In the genomic region with DNA sequence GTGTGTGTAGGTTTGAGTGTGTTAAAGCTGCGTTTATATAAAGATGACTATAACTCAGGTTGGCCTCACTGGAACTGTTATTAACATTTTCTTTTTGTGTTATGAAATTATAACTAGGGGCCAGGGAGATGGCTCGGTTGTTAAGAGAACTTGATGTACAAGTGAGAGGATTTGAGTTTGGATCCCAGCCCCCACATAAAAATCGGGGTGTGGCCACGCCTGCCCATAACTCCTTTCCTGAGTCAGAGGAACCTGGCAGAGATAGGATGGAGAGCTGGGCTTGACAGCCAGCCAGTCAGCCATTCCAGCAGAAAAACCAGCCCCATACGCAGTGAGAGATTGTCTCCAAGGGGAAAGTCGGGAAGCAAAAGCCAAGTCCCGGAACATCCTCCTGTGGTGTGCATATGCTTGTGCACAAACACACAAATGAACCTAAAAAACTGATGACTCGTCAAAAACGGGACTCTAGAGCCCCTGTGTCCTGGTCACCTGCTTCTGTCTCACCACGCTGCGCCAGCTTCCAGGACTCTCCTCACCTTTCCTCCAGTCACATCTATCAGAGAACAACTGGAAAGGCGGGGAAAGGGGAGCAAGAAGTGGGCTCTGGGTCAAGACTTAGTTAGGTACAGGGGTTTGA, we compare ENCODE assay signal across 9 mouse cellular contexts.
DNase-seq lines count a peak whose midpoint lies in the region; ATAC-seq and TF ChIP-seq lines count a peak whose summit lies in the region.
"Had no signal": no experiment of that assay in that cellular context is flagged by ENCODE, and none has a peak within 500 bp of the region (broad histone marks: within the 10 kb centered on the region; RNA-seq: fewer than 3 reads in every experiment).

No protein-coding gene starts in this region.

- TF ChIP-seq CTCF in stomach, postnatal 0 days (IDR thresholded peaks at IDR 0.05; ENCODE audit: low read depth): no peak

- no peaks in the 10 kb centered on the region for H3K9me3 ChIP-seq in forebrain, embryonic 12.5 days
- H3K9me3 ChIP-seq in forebrain, embryonic 15.5 days: no peaks in the 10 kb centered on the region
- no peaks in the 10 kb centered on the region for H3K9me3 ChIP-seq in lung, embryonic 15.5 days
- H3K9me3 ChIP-seq in limb, embryonic 12.5 days: no peaks in the 10 kb centered on the region
- no peaks in the 10 kb centered on the region for H3K9me3 ChIP-seq in stomach, postnatal 0 days (ENCODE audit: control insufficient read depth, low read length)
- H3K9me3 ChIP-seq: liver, embryonic 13.5 days had no signal

- TF ChIP-seq EP300 in stomach, postnatal 0 days (optimal IDR thresholded peaks at IDR 0.05): no peak

- H3K36me3 ChIP-seq in forebrain, embryonic 12.5 days (replicated peaks): no peaks in the 10 kb centered on the region
- H3K36me3 ChIP-seq in forebrain, embryonic 15.5 days: no peaks in the 10 kb centered on the region
- H3K36me3 ChIP-seq in lung, embryonic 15.5 days: no peaks in the 10 kb centered on the region
- no peaks in the 10 kb centered on the region for H3K36me3 ChIP-seq in limb, embryonic 12.5 days
- H3K36me3 ChIP-seq in stomach, postnatal 0 days (ENCODE audit: control insufficient read depth, insufficient read depth, low read length): no peaks in the 10 kb centered on the region
- H3K36me3 ChIP-seq: liver, embryonic 13.5 days had no signal

- H3K4me3 ChIP-seq in forebrain, embryonic 12.5 days (replicated peaks): no peak overlapping the region
- H3K4me3 ChIP-seq in forebrain, embryonic 15.5 days: no peak overlapping the region
- H3K4me3 ChIP-seq in lung, embryonic 15.5 days: peak overlapping the region; percentile 43; the same call in 1 of the 2 replicates
- H3K4me3 ChIP-seq in limb, embryonic 12.5 days (replicated peaks): no peak overlapping the region
- no peak overlapping the region for H3K4me3 ChIP-seq in stomach, postnatal 0 days (ENCODE audit: low read depth, low read length)

- H3K4me1 ChIP-seq in forebrain, embryonic 12.5 days: peaks cover 13% of the 10 kb centered on the region
- H3K4me1 ChIP-seq in forebrain, embryonic 15.5 days: peaks cover 23% of the 10 kb centered on the region
- H3K4me1 ChIP-seq in lung, embryonic 15.5 days: peaks cover 16% of the 10 kb centered on the region
- H3K4me1 ChIP-seq in limb, embryonic 12.5 days (replicated peaks): peaks cover 10% of the 10 kb centered on the region
- H3K4me1 ChIP-seq in stomach, postnatal 0 days (replicated peaks; ENCODE audit: control insufficient read depth, insufficient read depth): peaks cover 7% of the 10 kb centered on the region

- 49% methylated on average over 12 of the region's 12 CpGs for WGBS in forebrain, embryonic 12.5 days
- 57% methylated on average over 12 of the region's 12 CpGs for WGBS in forebrain, embryonic 15.5 days
- WGBS in lung, embryonic 15.5 days: 38% methylated on average over 12 of the region's 12 CpGs
- WGBS in limb, embryonic 12.5 days: 51% methylated on average over 12 of the region's 12 CpGs
- 30% methylated on average over 12 of the region's 12 CpGs for WGBS in stomach, postnatal 0 days

- H3K27me3 ChIP-seq in forebrain, embryonic 12.5 days: peaks cover 58% of the 10 kb centered on the region
- H3K27me3 ChIP-seq in forebrain, embryonic 15.5 days: peaks cover 15% of the 10 kb centered on the region; the same call in 1 of the 2 replicates
- peaks cover 43% of the 10 kb centered on the region for H3K27me3 ChIP-seq in lung, embryonic 15.5 days
- peaks cover 61% of the 10 kb centered on the region for H3K27me3 ChIP-seq in limb, embryonic 12.5 days
- no peaks in the 10 kb centered on the region; the same call in 1 of the 2 replicates for H3K27me3 ChIP-seq in stomach, postnatal 0 days (ENCODE audit: control insufficient read depth, insufficient read depth, low read length)

- no peak overlapping the region for H3K27ac ChIP-seq in forebrain, embryonic 12.5 days
- H3K27ac ChIP-seq in forebrain, embryonic 15.5 days (replicated peaks): no peak overlapping the region
- H3K27ac ChIP-seq in lung, embryonic 15.5 days: no peak overlapping the region
- H3K27ac ChIP-seq in limb, embryonic 12.5 days: no peak overlapping the region
- H3K27ac ChIP-seq in stomach, postnatal 0 days (replicated peaks): no peak overlapping the region
- H3K27ac ChIP-seq: liver, embryonic 13.5 days had no signal

- peak overlapping the region; percentile 87; the same call in 1 of the 2 replicates for H3K4me2 ChIP-seq in forebrain, embryonic 12.5 days
- H3K4me2 ChIP-seq in forebrain, embryonic 15.5 days (replicated peaks): no peak overlapping the region
- peak overlapping the region; percentile 89 for H3K4me2 ChIP-seq in lung, embryonic 15.5 days
- peak overlapping the region; percentile 90 for H3K4me2 ChIP-seq in limb, embryonic 12.5 days
- peak overlapping the region; percentile 89; the same call in 1 of the 2 replicates for H3K4me2 ChIP-seq in stomach, postnatal 0 days (replicated peaks; ENCODE audit: low read depth)

- H3K9ac ChIP-seq in forebrain, embryonic 12.5 days: no peak overlapping the region
- no peak overlapping the region for H3K9ac ChIP-seq in forebrain, embryonic 15.5 days (replicated peaks)
- no peak overlapping the region for H3K9ac ChIP-seq in lung, embryonic 15.5 days
- H3K9ac ChIP-seq in limb, embryonic 12.5 days (replicated peaks): no peak overlapping the region
- H3K9ac ChIP-seq in stomach, postnatal 0 days (ENCODE audit: low read length): no peak overlapping the region
- H3K9ac ChIP-seq: liver, embryonic 13.5 days had no signal

- ATAC-seq in forebrain, embryonic 12.5 days (ENCODE audit: low FRiP score): no peak
- ATAC-seq in forebrain, embryonic 15.5 days (replicated peaks): no peak
- ATAC-seq in lung, embryonic 15.5 days (ENCODE audit: borderline replicate concordance, extremely low read depth, low FRiP score, low TSS enrichment): no peak
- ATAC-seq in limb, embryonic 12.5 days (ENCODE audit: insufficient number of reproducible peaks, insufficient read depth, low FRiP score, low TSS enrichment, low read depth): no peak
- no peak for ATAC-seq in stomach, postnatal 0 days (ENCODE audit: low FRiP score, low TSS enrichment)

- DNase-seq in lung, postnatal 36 days: no peak
- no peak for DNase-seq in stomach, postnatal 0 days (ENCODE audit: low spot score)
- DNase-seq in thymus, postnatal 10 days (ENCODE audit: low spot score in 2 of 2): no peak
- no peak for DNase-seq in left cerebral cortex, adult 8-10 months (ENCODE audit: low spot score in 2 of 2)
- DNase-seq: liver, embryonic 13.5 days had no signal
